Mouse (Mus musculus) liver, adult 2 months (tissue): ENCODE data around the gene Slc13a1. TPM values are rescaled to one million over a fixed set of nuclear protein-coding genes. Genes with fewer than 3 reads are reported as not detected.
A peak's percentile ranks its signal among the peaks of the same experiment; 100 is the strongest.

Experiments
- DNase-seq: peaks from one replicate; pipeline ENCODE4 v3.0.0-alpha.2; 2011; ENCODE audit warnings: low read depth, low spot score; ENCODE audit errors: extremely low read depth
- H3K27ac ChIP-seq: fragments of 200-500 bp; replicated peaks from 2 replicates; pipeline ENCODE4 v1.5.1; 2012; ENCODE audit warnings: low read depth, mild to moderate bottlenecking, control low read depth, inconsistent platforms, low read length; ENCODE audit not compliant: insufficient read depth
- H3K27me3 ChIP-seq: fragments of 200-500 bp; 2 replicates; pipeline ENCODE4 v1.6.1; 2012; ENCODE audit warnings: mild to moderate bottlenecking, moderate library complexity, low read length, inconsistent platforms; ENCODE audit not compliant: control insufficient read depth, insufficient read depth
- H3K36me3 ChIP-seq: fragments of 200-500 bp; 2 replicates; pipeline ENCODE4 v1.6.1; 2012; ENCODE audit warnings: low read length, inconsistent platforms; ENCODE audit not compliant: control insufficient read depth, insufficient read depth
- H3K4me1 ChIP-seq: fragments of 200-500 bp; 2 replicates; pipeline ENCODE4 v1.6.1; 2011; ENCODE audit warnings: low read length; ENCODE audit not compliant: control insufficient read depth, insufficient read depth
- H3K4me3 ChIP-seq: fragments of 200-500 bp; 2 replicates; pipeline ENCODE4 v1.5.1; 2011; ENCODE audit warnings: low read depth, mild to moderate bottlenecking, control low read depth, low read length, moderate library complexity; ENCODE audit not compliant: insufficient read depth
- H3K79me2 ChIP-seq: fragments of 200-500 bp; 2 replicates; pipeline ENCODE4 v1.6.1; 2012; ENCODE audit warnings: inconsistent platforms, mild to moderate bottlenecking, low read length, moderate library complexity; ENCODE audit not compliant: control insufficient read depth, insufficient read depth
- H3K9ac ChIP-seq: fragments of 200-500 bp; 2 replicates; pipeline ENCODE4 v1.6.1; 2012; ENCODE audit warnings: low read depth, mild to moderate bottlenecking, control low read depth, inconsistent platforms, low read length
- CTCF ChIP-seq: fragments of 200-500 bp; IDR thresholded peaks from 2 replicates; pipeline ENCODE4 v1.5.1; 2011; ENCODE audit warnings: low read depth, low read length, control low read depth
- POLR2A ChIP-seq: fragments of 200-500 bp; IDR thresholded peaks from 2 replicates; pipeline ENCODE4 v1.6.1; 2011; ENCODE audit warnings: low read length, control low read depth; ENCODE audit not compliant: insufficient read depth; ENCODE audit errors: extremely low read depth
- WGBS: fragments of 180-500 bp; shearing (Covaris S2); methylation state at CpG from one replicate; pipeline ENCODE4 v1.1.7; 2018; 5-methylcytosine and 5-hydroxymethylcytosine counted together
- polyA plus RNA-seq: library from polyadenylated mRNA; depleted of rRNA; stranded (reverse); fragments of >200 nt; gene quantifications from 2 replicates; pipeline ENCODE4 v1.2.3, GENCODE M21; 2012
- total RNA-seq: library from RNA; depleted of rRNA; stranded (reverse); fragments of >200 nt; gene quantifications from 2 replicates; pipeline ENCODE4 v1.2.3, GENCODE M21; 2014

Gene Slc13a1
- total and polyA plus RNA-seq, 2 experiments, result not detected

DNA sequence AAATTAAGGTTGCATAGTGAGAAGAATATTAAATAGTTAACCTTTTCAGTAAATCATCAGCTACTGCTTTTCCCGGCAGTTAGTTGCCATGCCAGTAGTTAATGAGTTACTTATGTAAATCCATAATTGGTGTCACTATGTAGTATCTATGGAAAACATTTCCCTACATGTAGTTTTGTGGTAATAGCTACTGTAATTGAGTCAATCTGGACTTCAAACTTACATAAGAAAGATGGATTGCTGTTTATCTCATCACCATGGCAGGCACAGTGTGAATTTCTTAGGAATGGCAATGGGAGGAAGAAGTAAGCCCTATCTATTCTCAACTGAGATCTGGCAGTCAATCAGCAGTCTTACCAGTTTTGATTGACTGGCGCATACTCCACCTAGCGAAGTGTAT is 15.5 kb upstream of the Slc13a1 start:
- no peak overlapping the region for H3K27ac ChIP-seq
- 67% methylated on average over 3 of the region's 3 CpGs for WGBS

DNA sequence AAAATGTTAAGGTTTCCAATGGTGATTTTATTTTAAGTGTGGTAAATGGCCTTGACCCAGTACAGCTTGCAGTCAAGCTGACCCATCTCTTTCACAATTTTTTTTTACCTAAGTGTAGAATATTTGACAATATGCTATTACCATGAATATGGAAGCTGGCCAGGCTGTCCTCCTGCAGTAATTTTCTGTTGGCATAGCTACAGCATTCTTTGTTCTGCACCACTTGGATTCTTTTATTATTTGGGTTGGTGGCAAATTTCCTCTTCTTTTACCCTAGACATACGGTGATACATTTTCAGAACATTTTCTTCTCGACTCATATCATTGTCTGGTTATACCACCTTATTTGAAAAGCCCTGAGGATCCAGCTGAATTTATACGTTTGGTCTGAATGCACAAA is 7.5 kb upstream of the Slc13a1 start:
- WGBS, result 74% methylated on average over 3 of the region's 3 CpGs
- Histone ChIP-seq H3K27me3 (no peaks in the 10 kb centered on the region), H3K4me3 (no peak overlapping the region), H3K4me1 (no peaks in the 10 kb centered on the region), H3K79me2 (no peaks in the 10 kb centered on the region), H3K27ac (no peak overlapping the region), H3K36me3 (no peaks in the 10 kb centered on the region), H3K9ac (no peak overlapping the region)
- no peak for TF ChIP-seq CTCF
- no peak for TF ChIP-seq POLR2A
- DNase-seq, result no peak

More for the DNA sequence above, 15.5 kb upstream of the Slc13a1 start:
- TF ChIP-seq CTCF (no peak), POLR2A (no peak)
- no peak for DNase-seq
- H3K4me1 ChIP-seq, result no peaks in the 10 kb centered on the region
- no peaks in the 10 kb centered on the region for H3K79me2 ChIP-seq
- no peak overlapping the region for H3K4me3 ChIP-seq
- H3K27me3 ChIP-seq, result no peaks in the 10 kb centered on the region; the same call in 1 of the 2 replicates
- H3K36me3 ChIP-seq, result no peaks in the 10 kb centered on the region
- no peak overlapping the region for H3K9ac ChIP-seq

DNA sequence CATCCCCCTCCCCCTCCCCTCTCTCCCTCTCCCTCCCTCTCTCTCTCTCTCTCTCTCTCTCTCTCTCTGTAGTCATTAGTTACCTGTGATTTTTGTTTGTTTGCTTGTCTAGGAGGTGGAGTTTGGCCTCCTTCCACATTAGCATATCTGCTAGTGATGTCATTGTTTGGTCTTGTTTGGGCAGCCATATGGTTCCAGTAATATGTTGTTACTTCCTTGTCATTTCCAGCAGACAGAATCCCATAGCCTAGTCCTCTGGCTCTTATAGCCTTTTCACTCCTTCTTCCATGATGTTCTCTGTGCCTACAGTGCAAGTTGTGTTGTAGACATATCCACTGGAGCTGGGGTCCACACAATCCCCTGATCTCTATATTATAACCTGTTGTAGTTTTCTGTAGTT is 6.1 kb upstream of the Slc13a1 start:
- no peak overlapping the region for H3K4me3 ChIP-seq
- H3K9ac ChIP-seq, result no peak overlapping the region
- no peaks in the 10 kb centered on the region for H3K27me3 ChIP-seq
- no peak for DNase-seq
- no peak for TF ChIP-seq POLR2A
- TF ChIP-seq CTCF, result no peak
- H3K27ac ChIP-seq, result no peak overlapping the region
- no peaks in the 10 kb centered on the region for H3K4me1 ChIP-seq
- H3K79me2 ChIP-seq, result no peaks in the 10 kb centered on the region
- H3K36me3 ChIP-seq, result no peaks in the 10 kb centered on the region

DNA sequence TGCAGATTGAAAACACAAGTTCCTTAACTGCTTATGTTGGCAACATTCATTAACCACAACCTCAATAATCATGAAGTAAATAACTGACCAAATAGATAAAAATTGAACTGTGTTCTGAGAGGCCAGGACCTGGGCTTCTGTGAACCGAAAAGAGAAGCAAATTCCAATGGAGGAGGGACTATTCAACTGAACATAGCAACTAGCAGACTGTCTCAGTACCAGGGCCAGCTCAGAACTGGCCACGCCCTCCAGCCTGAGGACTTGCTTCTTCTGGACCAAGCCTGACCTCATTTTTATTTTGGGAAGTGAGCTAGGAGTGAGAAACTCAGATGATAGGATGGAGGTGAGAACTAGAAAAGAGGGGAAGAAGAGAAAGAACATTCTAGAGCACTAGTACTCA is 4.8 kb upstream of the Slc13a1 start:
- no peaks in the 10 kb centered on the region for H3K36me3 ChIP-seq

DNA sequence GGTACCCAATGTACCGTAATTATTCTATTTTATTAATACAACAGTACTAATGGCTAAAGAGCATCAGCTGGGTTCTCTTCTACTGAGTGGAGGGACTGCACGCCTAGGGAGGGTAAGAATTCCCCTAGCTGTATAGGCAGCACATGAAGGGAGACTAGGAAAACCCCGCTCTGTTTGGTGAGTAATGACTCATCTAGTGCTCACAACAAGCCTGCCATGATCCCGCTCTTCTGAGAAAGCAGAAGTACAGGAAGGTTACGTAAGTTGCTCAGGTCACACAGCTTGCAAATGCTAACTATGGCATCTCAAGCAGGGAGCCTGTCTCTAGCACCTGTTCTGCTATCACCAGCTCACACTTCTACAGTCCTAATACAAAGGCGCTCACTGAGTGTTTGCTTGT is 1.1 kb downstream of the Slc13a1 start:
- Histone ChIP-seq H3K27ac (no peak overlapping the region), H3K27me3 (no peaks in the 10 kb centered on the region), H3K4me1 (peaks cover 7% of the 10 kb centered on the region; the same call in 1 of the 2 replicates), H3K9ac (no peak overlapping the region), H3K79me2 (no peaks in the 10 kb centered on the region), H3K36me3 (no peaks in the 10 kb centered on the region), H3K4me3 (no peak overlapping the region)
- DNase-seq, result no peak
- TF ChIP-seq POLR2A (no peak), CTCF (no peak)
- WGBS, result 76% methylated on average over 6 of the region's 6 CpGs

More for the DNA sequence above, 4.8 kb upstream of the Slc13a1 start:
- H3K4me1 ChIP-seq, result no peaks in the 10 kb centered on the region
- H3K27ac ChIP-seq, result no peak overlapping the region
- H3K9ac ChIP-seq, result no peak overlapping the region
- peak; percentile 68 for DNase-seq
- H3K27me3 ChIP-seq, result no peaks in the 10 kb centered on the region
- TF ChIP-seq POLR2A (no peak), CTCF (no peak)
- H3K79me2 ChIP-seq, result no peaks in the 10 kb centered on the region
- H3K4me3 ChIP-seq, result no peak overlapping the region
- WGBS, result 35% methylated on average over 2 of the region's 2 CpGs

DNA sequence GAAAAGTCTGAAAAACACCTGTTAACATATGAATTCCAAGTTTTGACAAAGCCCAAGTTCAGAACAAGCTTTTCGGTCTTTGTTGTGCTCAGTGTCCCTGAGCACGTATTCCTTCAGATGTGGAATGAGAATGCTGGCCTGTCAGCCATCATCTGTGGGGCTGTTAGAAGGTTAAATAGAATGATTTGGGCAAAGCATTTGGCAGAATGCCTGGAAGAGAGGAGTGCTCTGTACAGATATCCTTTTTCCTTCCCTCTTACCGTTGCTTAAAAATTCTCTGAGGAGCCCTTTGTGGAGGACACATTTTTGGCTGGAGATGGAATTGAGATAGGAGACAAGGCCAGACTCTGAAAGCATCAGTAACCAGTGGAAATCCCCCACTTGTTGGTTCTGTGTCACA is 2.6 kb downstream of the Slc13a1 start:
- Histone ChIP-seq H3K4me3 (no peak overlapping the region), H3K36me3 (no peaks in the 10 kb centered on the region), H3K27me3 (no peaks in the 10 kb centered on the region), H3K27ac (no peak overlapping the region; the same call in 1 of the 2 replicates), H3K9ac (no peak overlapping the region), H3K4me1 (peaks cover 7% of the 10 kb centered on the region; the same call in 1 of the 2 replicates), H3K79me2 (no peaks in the 10 kb centered on the region)
- no peak for TF ChIP-seq POLR2A
- TF ChIP-seq CTCF, result no peak
- WGBS, result 20% methylated on average over 3 of the region's 3 CpGs
- DNase-seq, result peak; percentile 72
